Mouse (Mus musculus): ENCODE data around the gene Vps39.

DNA sequence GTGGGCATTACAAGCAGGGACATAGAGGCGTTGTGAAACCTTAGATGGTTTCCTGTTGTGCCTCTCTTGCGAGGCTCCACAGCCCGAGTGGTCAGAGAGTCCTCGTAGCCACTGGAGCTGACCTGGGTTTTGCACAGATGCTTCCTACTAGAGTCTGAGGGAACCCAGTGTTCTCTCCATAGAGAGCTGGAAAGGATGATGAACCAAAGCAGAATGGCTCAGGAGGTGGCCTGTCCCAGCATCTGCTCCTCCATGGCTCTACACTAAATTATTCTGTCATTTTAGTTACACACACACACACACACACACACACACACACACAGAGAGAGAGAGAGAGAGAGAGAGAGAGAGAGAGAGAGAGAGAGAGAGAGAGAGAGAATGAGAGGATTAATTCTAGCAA is 67.3 kb downstream of the Vps39 start:
- TF ChIP-seq CTCF (IDR thresholded peaks at IDR 0.05; ENCODE audit: low read depth, low read length) = no peak
- TF ChIP-seq POLR2A (IDR thresholded peaks at IDR 0.05; ENCODE audit: borderline replicate concordance, low read depth, low read length) = no peak
